Mouse (Mus musculus) olfactory bulb, adult 2 months (tissue): ENCODE data around the gene Tango2.

Experiments
- CTCF ChIP-seq: fragments of 200-500 bp; IDR thresholded peaks from 2 replicates; pipeline ENCODE4 v1.5.1; 2012; ENCODE audit warnings: low read depth, mild to moderate bottlenecking, low read length, moderate library complexity; ENCODE audit not compliant: insufficient read depth
- POLR2A ChIP-seq: fragments of 200-500 bp; IDR thresholded peaks from 2 replicates; pipeline ENCODE4 v1.6.1; 2012; ENCODE audit warnings: mild to moderate bottlenecking, low read depth, low read length, moderate library complexity; ENCODE audit not compliant: insufficient read depth

DNA sequence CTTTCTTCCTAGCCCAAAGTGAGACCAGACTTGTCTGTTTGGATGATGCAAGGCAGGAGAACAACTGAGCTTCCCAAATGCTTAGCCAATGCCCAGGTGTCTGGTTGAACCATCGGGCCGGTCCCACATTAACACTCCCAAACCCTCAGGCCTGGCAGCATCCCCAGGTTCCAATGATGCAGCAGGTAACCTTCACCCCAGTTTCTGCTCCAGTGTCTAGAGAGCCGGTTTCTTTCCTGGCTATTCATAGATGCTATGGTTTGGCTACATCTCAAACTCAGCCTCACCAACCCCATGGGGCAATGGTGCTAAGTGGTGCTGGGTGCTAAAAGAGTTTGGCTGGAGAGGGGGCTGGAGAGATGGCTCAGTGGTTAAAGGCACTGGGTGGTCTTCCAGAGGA lies 11.9 kb downstream of the Tango2 start:
- no peak for TF ChIP-seq CTCF
- TF ChIP-seq POLR2A, result no peak
